Mouse (Mus musculus): ENCODE measurements around the gene Pcnt. TPM values are rescaled to one million over a fixed set of nuclear protein-coding genes. Genes with fewer than 3 reads are reported as not detected.

Gene Pcnt
- 10 to 100 TPM; 30.3 to 31.5 TPM for total RNA-seq (2021)
- long read RNA-seq, experiment 1, partial matches to known transcripts: 1 of 4 reads
- long read RNA-seq, experiment 1, other reads (novel, unspliced or antisense): 3 of 4 reads
- long read RNA-seq, experiment 2, partial matches to known transcripts: 20 of 33 reads
- long read RNA-seq, experiment 2, other reads (novel, unspliced or antisense): 12 of 33 reads

DNA sequence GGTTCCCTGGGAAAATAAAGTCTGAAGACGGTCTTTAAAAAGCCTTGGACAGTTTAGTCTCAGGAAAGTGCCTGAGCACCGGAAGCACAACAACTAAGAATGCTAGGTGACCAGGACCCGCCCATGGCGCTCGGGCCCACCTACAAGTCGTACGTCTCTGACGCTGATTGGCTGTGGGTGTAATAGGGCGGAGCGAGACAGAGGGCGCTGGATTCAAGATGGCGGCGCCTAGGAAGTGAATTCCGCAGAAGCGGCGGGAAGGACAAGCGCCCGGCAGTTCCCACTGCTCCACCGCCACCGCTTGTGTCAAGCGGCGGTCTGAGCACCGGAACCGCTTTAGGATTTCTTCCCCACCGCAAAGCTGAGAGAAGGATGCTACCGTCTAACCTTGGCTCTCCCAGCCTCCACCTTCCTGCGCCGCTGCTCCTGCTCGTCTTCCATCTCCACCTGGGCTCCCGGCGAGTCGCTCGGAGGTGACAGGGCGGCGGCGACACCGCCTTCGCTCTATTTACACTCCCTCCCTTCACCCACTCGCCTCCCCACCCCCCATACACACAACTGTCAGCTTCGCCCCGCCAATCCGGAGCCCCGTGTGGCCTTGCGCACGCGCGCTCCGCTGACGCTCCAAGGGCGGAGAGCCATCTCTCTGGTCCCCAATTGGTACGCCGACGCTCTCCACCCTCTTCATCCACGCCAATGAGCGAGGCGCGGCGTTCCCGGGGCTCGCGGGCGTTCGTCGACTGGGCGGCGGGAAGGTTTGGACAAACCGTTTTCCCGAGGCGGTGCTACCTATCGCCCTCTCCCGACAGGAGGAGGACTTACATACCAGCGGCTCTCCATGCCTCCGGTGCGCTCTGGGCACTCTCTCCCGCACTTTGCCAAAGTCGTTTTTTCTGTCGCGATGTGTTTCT, at the start of gene Pcnt:
Pcnt (minus strand) TSS at position 609 of the 911 bp plus-strand sequence.
- peak; percentile 88 to 93 for DNase-seq (ENCODE audit: low spot score in 2 of 2)

DNA sequence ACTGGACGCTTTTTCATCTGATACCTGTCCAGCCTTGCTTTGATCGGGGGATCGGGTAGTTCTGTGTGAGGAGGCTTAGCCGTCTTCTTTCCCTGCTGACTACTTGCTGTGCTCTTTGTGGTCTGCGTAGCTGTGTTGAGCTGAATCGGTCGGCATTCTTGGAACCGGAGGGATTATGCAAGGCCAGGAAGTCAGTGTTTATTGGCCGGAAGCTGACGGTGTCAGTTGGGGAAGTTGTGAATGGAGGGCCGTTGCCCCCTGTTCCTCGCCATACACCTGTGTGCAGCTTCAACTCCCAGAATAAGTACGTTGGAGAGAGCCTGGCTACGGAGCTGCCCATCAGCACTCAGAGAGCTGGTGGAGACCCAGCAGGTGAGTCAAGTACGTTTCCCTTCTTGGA, 46.6 kb upstream of the Pcnt start:
- DNase-seq (ENCODE audit: low spot score in 2 of 2): no peak

DNA sequence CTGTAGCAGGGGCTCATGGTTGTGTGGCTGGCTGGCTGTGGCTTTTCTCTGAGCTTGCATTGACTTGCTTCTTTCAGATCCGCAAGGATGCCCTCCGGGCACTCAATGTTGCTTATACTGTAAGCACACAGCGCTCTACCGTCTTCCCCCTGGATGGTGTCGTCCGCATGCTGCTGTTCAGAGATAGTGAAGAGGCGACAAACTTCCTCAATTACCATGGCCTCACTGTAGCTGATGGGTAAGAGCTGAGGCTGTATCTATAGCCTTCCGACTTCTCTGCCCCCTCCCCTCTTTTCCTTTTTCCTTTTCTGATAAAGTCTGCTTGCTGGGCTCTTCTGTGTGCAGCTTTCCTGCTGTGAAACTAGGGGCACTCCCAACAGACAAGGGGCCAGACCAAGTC, 45.7 kb upstream of the Pcnt start:
- no peak for DNase-seq (ENCODE audit: low spot score in 2 of 2)

DNA sequence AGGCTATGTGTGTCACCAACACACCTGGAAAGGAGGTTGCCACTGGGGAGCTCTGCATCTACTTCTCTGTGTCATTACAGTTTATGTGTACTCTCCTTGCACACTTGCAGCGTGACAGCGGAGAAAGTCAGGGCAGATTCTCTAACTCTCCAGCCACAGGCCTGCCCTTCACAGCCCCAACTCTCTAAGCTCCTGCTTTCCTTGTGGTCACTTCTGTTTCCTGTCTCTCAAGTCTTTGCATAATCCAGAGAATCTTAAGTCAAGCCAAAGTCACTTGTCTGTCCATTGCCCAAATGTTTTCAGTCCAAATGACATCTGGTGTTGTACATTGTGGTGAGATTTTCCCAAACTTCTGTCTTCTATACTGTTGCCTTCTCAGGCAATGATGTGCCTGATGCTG, 43.7 kb upstream of the Pcnt start:
- DNase-seq (ENCODE audit: low spot score in 2 of 2): no peak

DNA sequence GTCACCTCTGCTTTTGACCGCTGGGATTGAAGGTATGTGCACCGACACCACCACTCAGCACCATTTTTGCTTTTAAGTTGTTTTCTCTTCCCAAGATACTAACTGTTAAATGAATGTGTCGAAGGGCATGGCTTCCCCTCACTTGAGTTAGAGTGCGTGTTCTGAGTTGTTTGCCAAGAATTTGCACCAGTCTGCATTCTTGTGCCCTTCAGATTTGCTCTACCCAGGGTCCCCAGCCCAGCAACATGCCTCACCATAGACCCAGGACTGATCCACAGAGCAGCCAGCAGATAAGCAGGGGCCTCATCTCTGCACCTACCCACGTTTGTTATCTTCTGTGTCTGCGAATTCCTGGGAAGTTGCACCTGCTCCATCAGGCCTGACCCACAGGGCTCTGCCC, 38.9 kb upstream of the Pcnt start:
- no peak for DNase-seq (ENCODE audit: low spot score in 2 of 2)

DNA sequence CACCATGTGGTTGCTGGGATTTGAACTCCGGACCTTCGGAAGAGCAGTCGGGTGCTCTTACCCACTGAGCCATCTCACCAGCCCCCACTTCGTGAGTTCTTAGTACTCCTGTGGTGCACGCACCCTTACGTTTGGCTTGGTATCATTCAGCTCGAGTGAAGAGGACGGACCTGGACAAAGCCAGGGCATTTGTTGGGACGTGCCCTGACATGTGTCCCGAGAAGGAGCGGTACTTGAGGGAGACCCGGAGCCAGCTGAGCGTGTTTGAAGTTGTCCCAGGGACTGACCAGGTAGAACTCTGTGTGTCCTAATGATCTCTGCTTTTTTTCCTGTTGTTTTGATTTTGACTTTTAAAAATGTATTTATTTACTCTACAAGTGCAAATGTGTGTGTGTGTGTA, 38.3 kb upstream of the Pcnt start:
- no peak for DNase-seq (ENCODE audit: low spot score in 2 of 2)

DNA sequence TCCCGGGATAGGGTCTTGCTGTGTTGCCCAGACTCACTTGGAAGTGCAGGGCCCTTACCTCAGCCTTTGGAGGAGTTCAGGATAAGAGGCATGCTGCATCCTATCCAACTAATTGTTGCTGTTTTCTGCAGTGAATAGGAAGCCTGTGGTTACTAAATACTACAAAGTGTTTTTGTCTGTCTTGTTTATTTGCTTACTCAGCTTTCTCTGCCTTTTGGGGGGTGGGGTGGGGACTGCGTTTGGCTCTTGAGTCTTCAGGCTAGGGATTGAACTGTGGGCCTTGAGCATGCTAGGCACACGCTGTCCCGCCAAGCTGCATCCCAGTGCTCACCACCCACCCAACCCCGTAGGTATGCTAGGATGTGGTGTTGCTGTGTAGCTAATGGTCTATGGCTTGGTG, 31.2 kb upstream of the Pcnt start:
- DNase-seq (ENCODE audit: low spot score in 2 of 2): no peak

DNA sequence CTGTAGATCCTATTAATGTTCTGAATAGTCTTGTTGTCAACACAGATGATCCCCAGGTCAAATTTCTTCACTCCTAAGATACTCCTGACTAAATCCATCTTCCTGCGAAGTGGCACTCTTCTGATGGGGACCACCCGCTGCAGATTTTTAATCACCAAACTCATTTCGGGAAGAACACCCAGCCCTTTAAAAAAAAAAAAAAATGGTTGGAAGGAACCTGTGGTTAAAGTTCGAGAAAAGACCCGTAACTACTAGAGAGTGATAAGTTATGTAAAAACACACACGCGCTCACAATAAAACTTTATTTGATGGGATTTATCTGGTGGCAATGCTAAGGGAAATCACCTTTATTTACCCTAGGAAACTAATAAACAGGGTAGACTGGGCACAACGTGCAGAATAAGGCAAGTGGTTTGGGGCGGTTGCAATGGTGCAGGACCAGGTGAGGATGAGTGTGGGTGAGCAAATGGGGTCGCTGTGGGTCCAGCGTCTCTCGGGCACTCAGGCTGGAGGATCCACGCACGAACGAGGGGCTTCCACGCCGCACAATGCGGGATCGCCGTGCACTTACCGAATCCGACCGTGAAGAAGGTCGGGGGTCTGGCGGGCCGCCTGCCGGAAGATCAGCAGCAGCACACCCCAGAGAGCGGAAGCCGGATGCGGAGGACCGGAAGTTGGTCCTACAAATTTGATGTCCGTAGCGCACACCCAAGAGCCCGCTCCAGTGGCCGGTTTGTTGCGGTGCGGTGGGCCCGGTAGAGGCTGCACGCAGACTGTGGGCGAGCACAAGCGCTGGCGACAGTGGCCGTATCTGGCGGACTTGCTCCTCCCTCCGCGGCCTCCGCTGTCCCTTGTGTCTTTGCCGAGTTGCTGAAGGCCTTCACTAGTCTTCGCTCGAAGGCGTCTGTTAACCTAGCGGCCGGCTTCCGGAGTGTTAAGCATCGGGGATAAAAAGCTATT, 25.9 kb upstream of the Pcnt start, which contains the start of the genes Mcm3ap and Ybey:
Mcm3ap (plus strand) TSS at position 725 of the 960 bp plus-strand sequence.
Ybey (minus strand) TSS at position 912 of the 960 bp plus-strand sequence.
- DNase-seq (ENCODE audit: low spot score in 2 of 2): peak; percentile 65 to 76

DNA sequence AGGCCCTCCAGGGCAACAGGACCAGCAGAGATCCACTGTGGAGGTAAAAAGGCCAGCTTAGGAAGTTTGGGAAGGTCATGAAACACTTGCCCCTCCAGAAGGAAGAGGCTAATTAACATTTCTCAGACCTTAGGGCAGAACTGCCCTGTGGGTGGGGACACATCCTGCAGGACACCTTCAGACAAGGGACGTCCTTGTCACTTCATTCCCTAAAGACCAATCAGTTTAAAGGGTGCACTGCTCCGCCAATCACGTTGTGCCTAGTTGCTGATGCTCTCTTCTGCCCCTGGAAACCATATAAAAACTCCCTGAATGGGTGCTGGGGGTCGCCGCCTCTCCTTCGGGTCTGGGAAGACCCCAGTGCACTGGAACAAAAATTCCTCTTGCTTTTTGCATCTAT, 20.1 kb upstream of the Pcnt start:
- no peak for DNase-seq (ENCODE audit: low spot score in 2 of 2)

DNA sequence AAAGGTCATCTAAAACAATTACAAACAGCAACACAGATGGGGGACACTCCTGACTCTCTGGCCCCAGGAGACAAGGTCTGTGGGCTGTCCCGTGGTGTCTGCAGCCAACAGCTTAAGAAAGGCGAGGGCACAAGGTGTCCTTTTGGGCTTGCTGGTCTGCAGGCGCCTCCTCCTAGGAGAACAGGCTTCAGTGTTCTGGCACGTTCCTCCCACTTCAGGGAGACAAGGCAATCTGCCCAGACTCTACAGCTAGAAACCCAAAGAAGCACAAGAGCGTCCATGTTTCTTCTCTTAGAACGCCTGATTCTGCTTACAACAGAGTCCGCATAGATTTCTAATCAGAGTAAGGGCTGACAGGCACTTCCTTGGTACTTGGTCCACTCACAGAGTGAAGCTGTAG, 19.7 kb upstream of the Pcnt start:
- no peak for DNase-seq (ENCODE audit: low spot score in 2 of 2)

DNA sequence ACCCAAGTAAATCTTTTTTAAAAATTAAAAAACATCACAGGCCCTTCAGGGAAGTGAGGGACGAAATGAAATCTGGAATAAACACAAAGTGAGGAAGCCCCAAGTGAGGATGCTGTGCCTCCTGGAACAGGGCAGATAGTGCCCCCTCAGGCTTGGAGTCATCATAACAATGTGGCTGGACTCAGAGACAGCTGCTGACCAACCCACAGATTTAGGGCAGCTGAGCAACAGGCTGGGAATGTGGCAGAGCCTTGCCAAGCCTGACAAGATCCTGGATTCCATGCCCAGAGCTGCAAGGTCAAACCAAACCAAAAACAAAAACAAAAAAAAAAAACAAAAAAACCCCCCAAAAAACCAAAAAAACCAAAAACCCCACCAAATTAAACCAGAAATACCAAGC, 18.7 kb upstream of the Pcnt start:
- DNase-seq (ENCODE audit: low spot score in 2 of 2): no peak

DNA sequence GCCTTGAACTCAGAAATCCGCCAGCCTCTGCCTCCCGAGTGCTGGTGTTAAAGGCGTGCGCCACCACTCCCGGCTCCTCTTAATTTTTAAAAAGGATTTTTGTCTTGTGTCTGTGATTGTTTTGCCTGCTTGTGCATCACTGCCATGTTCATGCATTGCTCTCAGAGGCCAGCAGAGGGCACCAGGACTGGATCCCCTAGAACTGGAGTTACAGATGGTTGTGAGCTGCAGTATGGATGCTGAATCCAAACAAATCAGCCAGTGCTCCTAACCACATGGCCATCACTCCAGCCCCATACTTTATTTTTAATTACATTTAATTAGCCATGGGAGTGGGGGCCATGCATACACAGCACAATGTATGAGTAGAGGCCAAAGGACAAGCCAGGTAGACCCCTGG, 12.7 kb upstream of the Pcnt start:
- peak in 1 of 2 experiments; percentile 30 for DNase-seq (ENCODE audit: low spot score in 2 of 2)

DNA sequence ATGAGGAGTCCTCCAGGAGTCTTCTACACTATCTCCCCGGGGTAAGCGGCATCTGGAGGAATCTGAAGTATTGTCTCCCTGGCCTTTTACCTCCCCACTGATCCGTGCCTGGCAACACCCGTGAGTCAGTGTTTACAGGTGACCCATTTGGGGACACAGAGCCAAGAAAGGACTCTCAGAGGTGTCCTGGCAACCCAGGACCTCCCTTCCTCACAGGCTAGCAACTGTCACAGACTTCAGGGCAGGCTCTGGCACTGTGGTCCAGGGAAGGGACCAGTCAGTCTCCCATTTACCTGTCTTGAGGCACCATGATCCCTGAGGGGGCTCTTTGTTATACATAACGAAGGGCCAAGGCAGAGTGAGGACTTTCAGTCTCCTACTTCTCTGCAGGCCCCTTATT, 6.3 kb upstream of the Pcnt start, which contains the start of gene 2610028H24Rik:
2610028H24Rik (plus strand) TSS at position 231 of the 400 bp plus-strand sequence.
- no peak for DNase-seq (ENCODE audit: low spot score in 2 of 2)

DNA sequence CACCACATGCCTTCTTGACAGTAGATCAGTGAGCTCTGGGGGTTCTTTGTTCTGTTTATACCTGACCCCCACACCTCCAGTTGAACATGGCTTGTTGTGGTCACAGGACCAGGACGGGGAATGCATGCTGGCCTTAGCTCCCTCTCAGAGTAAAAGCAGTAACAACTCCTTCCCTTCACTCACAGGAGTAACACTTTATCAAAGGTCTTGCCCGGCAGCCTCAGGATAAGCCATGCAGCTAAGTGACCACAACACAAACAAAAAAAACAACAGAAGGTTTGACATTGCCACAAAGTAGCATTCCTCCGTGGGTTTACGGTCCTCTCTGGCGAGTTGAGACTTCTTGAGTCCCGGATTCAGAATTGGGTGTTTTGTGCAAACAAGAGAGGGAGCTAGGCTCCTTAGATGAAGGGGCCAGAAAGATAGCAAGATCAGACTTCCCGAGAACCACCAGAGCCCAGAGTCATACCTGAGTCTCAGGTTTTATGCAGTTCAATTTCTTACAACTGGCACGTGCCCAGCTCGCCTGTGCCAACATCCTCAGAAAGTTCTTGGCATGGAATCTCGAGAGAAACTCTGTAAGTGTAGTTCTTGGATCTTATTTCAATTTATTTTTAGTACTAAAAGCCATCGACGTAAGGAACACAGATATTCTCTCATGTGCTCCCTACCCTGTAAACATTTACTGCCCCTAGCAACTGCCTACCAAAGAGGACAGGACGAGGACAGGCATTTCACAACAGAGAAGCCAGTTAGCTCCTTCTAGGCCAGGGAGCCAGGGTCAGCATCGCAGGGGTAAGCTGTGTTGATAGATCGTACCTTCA, 5.0 kb upstream of the Pcnt start:
- DNase-seq (ENCODE audit: low spot score in 2 of 2): no peak

DNA sequence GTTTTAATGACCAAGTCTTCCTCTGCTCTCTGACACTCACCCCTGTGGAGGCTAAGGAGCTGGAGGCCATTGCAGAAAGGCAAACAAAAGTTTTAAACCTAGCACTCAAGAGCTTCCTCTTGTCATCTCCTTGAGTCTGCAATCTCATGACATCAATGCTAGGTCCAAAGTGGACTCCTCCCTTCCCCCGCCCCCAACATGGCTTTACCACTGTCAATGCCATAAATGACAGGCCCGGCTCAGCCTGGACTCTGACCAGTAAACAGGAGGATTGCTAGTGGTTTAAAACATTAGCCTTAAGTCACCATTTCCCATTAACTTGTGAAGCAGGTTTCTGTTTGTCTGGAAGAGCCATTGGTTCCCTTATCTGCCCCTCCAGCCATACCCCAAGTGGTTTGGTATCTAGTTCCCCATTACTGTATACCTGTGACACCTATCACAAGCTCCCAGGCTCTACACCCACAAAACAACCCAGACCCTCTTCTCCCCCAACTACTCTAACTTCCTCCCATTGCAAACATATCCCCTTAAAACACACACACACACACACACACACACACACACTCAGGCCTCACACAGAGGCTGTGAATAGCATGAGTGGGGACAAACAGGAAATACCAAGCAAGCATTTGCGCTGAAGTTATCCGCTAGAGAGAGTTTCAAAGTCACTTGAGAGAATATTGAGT, 3.6 kb upstream of the Pcnt start:
- no peak for DNase-seq (ENCODE audit: low spot score in 2 of 2)

DNA sequence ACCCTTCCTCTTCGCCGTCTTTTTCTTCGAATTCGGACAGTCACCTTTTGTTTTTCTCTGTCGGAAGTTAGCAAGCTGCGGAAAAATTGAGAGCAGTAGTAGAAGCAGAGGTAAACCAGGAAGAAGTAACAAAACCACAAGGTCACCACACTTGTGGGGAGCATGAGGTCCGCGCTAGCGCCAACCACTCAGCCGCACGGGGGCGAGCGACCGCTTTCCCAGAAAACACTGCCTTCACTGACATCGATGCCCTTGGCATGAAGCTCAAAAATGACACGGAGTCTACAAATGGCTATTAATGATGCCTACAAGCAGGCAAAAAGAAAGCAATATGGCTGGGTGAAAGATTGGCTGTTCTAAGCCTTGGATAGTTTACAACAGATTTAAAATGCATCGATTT, 2.3 kb downstream of the Pcnt start, which contains the start of gene AC141477.1:
AC141477.1 (minus strand) TSS at position 164 of the 400 bp plus-strand sequence.
- no peak for DNase-seq (ENCODE audit: low spot score in 2 of 2)

DNA sequence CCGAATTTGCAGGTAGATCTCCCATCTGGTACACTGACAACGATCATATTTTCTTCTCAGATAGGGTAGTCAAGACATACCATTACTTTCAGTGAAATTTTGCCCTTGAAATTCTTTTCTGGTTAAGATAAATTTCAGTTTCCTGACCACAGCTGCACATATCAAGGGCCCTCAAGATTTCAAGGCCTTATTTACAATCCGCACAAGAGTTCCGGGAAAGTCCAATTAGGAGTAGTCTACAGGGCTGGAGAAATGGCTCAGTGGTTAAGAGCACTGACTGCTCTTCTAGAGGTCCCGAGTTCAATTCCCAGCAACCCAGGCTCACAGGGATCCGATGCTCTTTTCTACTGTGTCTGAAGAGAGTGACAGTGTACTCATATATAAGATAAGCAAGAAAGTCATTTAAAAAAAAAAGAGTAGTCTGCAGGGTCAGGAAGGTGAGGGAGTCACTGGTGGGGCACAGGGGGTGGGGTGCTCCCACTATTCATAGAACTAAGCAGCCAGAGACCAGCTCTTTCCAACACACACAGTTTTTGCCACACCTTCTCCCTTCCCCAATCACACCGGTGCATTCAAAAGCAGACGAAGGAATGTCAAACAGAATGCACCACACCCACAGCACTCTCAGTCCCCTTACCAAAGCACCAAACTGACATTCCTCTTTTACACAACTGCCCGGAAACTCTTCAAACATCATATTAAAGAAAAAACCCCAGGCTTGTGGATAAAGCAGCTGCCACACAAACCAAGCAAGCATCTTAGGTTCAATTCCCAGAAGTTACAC, 3.3 kb downstream of the Pcnt start:
- no peak for DNase-seq (ENCODE audit: low spot score in 2 of 2)

DNA sequence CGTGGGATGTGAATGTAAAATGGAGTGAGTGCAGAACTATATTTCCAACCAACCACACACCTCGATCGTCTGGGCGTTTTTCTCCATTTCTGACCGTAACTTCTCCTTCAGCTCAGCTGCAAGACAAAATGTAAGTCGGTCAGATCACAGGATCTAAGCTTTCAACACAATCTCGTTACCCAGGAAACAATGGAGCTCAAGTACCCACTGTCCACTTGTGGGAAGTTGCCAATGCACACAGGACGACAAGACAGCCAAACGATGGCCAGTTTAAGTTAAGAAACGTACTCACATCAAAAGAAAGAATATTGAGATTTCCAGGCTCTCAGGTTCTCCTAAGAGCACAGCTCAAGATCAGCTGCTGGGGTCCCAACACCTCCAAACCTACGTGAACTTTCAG, 8.7 kb downstream of the Pcnt start:
- DNase-seq (ENCODE audit: low spot score in 2 of 2): no peak

DNA sequence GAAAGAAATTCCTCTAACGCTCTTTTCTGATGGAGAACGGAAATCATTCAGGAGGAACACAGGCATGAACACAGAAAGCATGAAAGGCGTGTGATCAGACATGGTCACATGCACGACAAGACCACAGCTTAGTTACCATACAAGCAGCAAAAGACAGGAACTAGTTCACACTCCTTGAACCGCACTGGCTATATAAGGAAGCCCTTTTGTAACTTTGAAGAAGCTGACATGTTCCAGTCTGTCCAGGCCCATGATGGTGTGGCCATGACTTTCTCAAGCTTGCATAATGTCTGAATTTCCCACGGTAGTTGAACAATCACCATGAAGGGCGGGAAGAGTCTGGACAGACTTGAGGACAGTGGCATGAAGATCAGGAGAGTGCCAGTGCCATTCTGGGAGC, 16.9 kb downstream of the Pcnt start:
- no peak for DNase-seq (ENCODE audit: low spot score in 2 of 2)

Data from adrenal gland, postnatal 4 days (tissue).